20 mouse cellular contexts compared by ENCODE assay signal in genomic region chrX:71528150-71528549, GRCm38 (mm10). TPM values are rescaled to one million over a fixed set of nuclear protein-coding genes. Genes with fewer than 3 reads are reported as not detected.
DNase-seq lines count a peak whose midpoint lies in the region; ATAC-seq lines count a peak whose summit lies in the region.
"Had no signal": no experiment of that assay in that cellular context is flagged by ENCODE, and none has a peak within 500 bp of the region (broad histone marks: within the 10 kb centered on the region; RNA-seq: fewer than 3 reads in every experiment).

No protein-coding gene starts in this region.

- H3K4me3 ChIP-seq in limb, embryonic 12.5 days (replicated peaks), result no peak overlapping the region
- H3K4me3 ChIP-seq in limb, embryonic 10.5 days, result no peak overlapping the region
- H3K4me3 ChIP-seq: lung, embryonic 15.5 days; midbrain, embryonic 12.5 days; myocyte; stomach, embryonic 15.5 days had no signal

- no peaks in the 10 kb centered on the region for H3K36me3 ChIP-seq in limb, embryonic 12.5 days
- H3K36me3 ChIP-seq in limb, embryonic 10.5 days, result no peaks in the 10 kb centered on the region
- H3K36me3 ChIP-seq: lung, embryonic 15.5 days; midbrain, embryonic 12.5 days; stomach, embryonic 15.5 days had no signal

- H3K9me3 ChIP-seq in limb, embryonic 12.5 days, result no peaks in the 10 kb centered on the region
- H3K9me3 ChIP-seq in limb, embryonic 10.5 days (replicated peaks), result no peaks in the 10 kb centered on the region
- H3K9me3 ChIP-seq: lung, embryonic 15.5 days; midbrain, embryonic 12.5 days; stomach, embryonic 15.5 days had no signal

- H3K9ac ChIP-seq in limb, embryonic 12.5 days (replicated peaks), result no peak overlapping the region
- H3K9ac ChIP-seq: lung, embryonic 15.5 days; midbrain, embryonic 12.5 days; stomach, embryonic 15.5 days had no signal

- H3K27ac ChIP-seq in limb, embryonic 12.5 days, result peak overlapping the region; percentile 45; the same call in 1 of the 2 replicates
- no peak overlapping the region for H3K27ac ChIP-seq in limb, embryonic 10.5 days
- H3K27ac ChIP-seq: kidney, postnatal 0 days; lung, embryonic 15.5 days; midbrain, embryonic 12.5 days; stomach, embryonic 15.5 days had no signal

- ATAC-seq in limb, embryonic 12.5 days (ENCODE audit: insufficient number of reproducible peaks, insufficient read depth, low FRiP score, low TSS enrichment, low read depth), result no peak
- ATAC-seq: activated CD4-positive, CD25-positive, alpha-beta regulatory T cell, adult 4 months had no signal

- peak; percentile 7 to 13 for DNase-seq in cerebellum, postnatal 10 days
- no peak for DNase-seq in cerebellum, adult 11 months
- DNase-seq in limb, embryonic 10.5 days (ENCODE audit: low spot score), result no peak
- DNase-seq in retina, postnatal 1 day, result peak; percentile 16
- DNase-seq in retina, embryonic 14.5 days (ENCODE audit: low spot score), result no peak
- no peak for DNase-seq in gastrocnemius, adult 8-10 months (ENCODE audit: low spot score in 2 of 2)
- no peak for DNase-seq in left cerebral cortex, postnatal 10 days (ENCODE audit: extremely low spot score in 1 of 2, low spot score in 2 of 2)
- DNase-seq: cerebellum, postnatal 25 days; gastrocnemius, postnatal 10 days; heart, postnatal 14 days; right cerebral cortex, postnatal 14 days had no signal

- H3K4me2 ChIP-seq in limb, embryonic 12.5 days, result no peak overlapping the region
- H3K4me2 ChIP-seq: liver, embryonic 11.5 days; lung, embryonic 15.5 days; midbrain, embryonic 12.5 days; stomach, embryonic 15.5 days had no signal

- peaks cover 8% of the 10 kb centered on the region; the same call in 1 of the 2 replicates for H3K4me1 ChIP-seq in limb, embryonic 12.5 days (replicated peaks)
- H3K4me1 ChIP-seq in limb, embryonic 10.5 days, result peaks cover 8% of the 10 kb centered on the region; the same call in 1 of the 2 replicates
- H3K4me1 ChIP-seq: lung, embryonic 15.5 days; stomach, embryonic 15.5 days had no signal

- 0 out of 2 replicates have a peak, but pooled peaks cover 4% of the 10 kb centered on the region for H3K27me3 ChIP-seq in limb, embryonic 12.5 days
- peaks cover 30% of the 10 kb centered on the region for H3K27me3 ChIP-seq in limb, embryonic 10.5 days (ENCODE audit: low read depth, poor library complexity, severe bottlenecking)
- H3K27me3 ChIP-seq: CH12.LX; lung, embryonic 15.5 days; midbrain, embryonic 12.5 days; stomach, embryonic 15.5 days had no signal

- 52% methylated on average over 3 of the region's 3 CpGs for WGBS in limb, embryonic 12.5 days
- 63% methylated on average over 3 of the region's 3 CpGs for WGBS in limb, embryonic 10.5 days

- intact Hi-C loops in left cerebral cortex, postnatal 10 days (cut with DNase I), result no loop called here

RNA-seq across cellular contexts. Expression of gene Hmgb3, which starts 27.6 kb away (rescaled TPM):
- polyA plus RNA-seq in limb, embryonic 12.5 days (2016; fragmentation: Nextera tagmentation; extraction: Ambion mirVana), result 601 and 622 TPM in 2 replicates
- polyA plus RNA-seq in limb, embryonic 10.5 days (2016; fragmentation: Nextera tagmentation; extraction: Ambion mirVana), result 681 and 775 TPM in 2 replicates
- 10 to 100 TPM in 1 of 4 experiments, 1 to 10 TPM in 3; 4.4 to 12.1 (median 7.3) TPM for total RNA-seq in gastrocnemius, adult 8-10 months (2022)
- 100 to 1,000 TPM; 103 to 107 TPM for total RNA-seq in left cerebral cortex, postnatal 10 days (2021)

RNA-seq across cellular contexts. Expression of gene Cd99l2, which starts 35.5 kb away (rescaled TPM):
- polyA plus RNA-seq in limb, embryonic 12.5 days (2016; fragmentation: Nextera tagmentation; extraction: Ambion mirVana), result 29.2 and 31.4 TPM in 2 replicates
- polyA plus RNA-seq in limb, embryonic 10.5 days (2016; fragmentation: Nextera tagmentation; extraction: Ambion mirVana), result 19.0 and 23.0 TPM in 2 replicates
- 10 to 100 TPM; 56.0 to 77.3 (median 61.3) TPM for total RNA-seq in gastrocnemius, adult 8-10 months (2022)
- 100 to 1,000 TPM in 1 of 2 experiments, 10 to 100 TPM in 1; 97.4 to 110 TPM for total RNA-seq in left cerebral cortex, postnatal 10 days (2021)

Comparison
In these comparisons a context has a peak if more than half of its experiments do, and no peak if none do; other contexts are left out.
1. DNase-seq: peak in cerebellum, postnatal 10 days (2 of 2) and retina, postnatal 1 day (single experiment); none in cerebellum, adult 11 months (single experiment), limb, embryonic 10.5 days (single experiment), retina, embryonic 14.5 days (single experiment), gastrocnemius, adult 8-10 months (0 of 2) and left cerebral cortex, postnatal 10 days (0 of 2).
2. RNA of gene Hmgb3, which starts 27.6 kb away (total RNA-seq): 103 to 107 TPM in left cerebral cortex, postnatal 10 days; 4.4 to 12.1 TPM in gastrocnemius, adult 8-10 months; every median in the first group is over 4 times any median in the second.